Mouse (Mus musculus) heart, adult 2 months (tissue): ENCODE results near the gene Setdb1. TPM values are rescaled to one million over a fixed set of nuclear protein-coding genes. Genes with fewer than 3 reads are reported as not detected.

Experiments used
- DNase-seq, 2 experiments: peaks; one replicate each; pipeline ENCODE4 v3.0.0; 2021
- H3K27ac ChIP-seq: fragments of 200-600 bp; 2 replicates; pipeline ENCODE4 v1.8.1; 2022
- H3K27me3 ChIP-seq: fragments of 200-500 bp; 2 replicates; pipeline ENCODE4 v1.6.1; 2012; ENCODE audit warnings: mild to moderate bottlenecking, low read length, inconsistent platforms, mixed read lengths; ENCODE audit not compliant: control insufficient read depth, insufficient read depth
- H3K36me3 ChIP-seq: fragments of 200-500 bp; 2 replicates; pipeline ENCODE4 v1.6.1; 2012; ENCODE audit warnings: low read length, inconsistent platforms; ENCODE audit not compliant: control insufficient read depth, insufficient read depth
- H3K4me1 ChIP-seq: fragments of 200-500 bp; 2 replicates; pipeline ENCODE4 v1.6.1; 2011; ENCODE audit warnings: low read length; ENCODE audit not compliant: control insufficient read depth, insufficient read depth
- H3K4me3 ChIP-seq: fragments of 200-600 bp; 2 replicates; pipeline ENCODE4 v1.8.1; 2022
- H3K79me2 ChIP-seq: fragments of 200-500 bp; replicated peaks from 2 replicates; pipeline ENCODE4 v1.6.1; 2012; ENCODE audit warnings: mild to moderate bottlenecking, inconsistent platforms, low read length, moderate library complexity, mixed read lengths; ENCODE audit not compliant: control insufficient read depth, insufficient read depth
- H3K9ac ChIP-seq: fragments of 200-500 bp; 2 replicates; pipeline ENCODE4 v1.6.1; 2012; ENCODE audit warnings: low read depth, mild to moderate bottlenecking, control low read depth, inconsistent platforms, low read length, mixed read lengths
- CTCF ChIP-seq: fragments of 200-600 bp; IDR thresholded peaks from 2 replicates; pipeline ENCODE4 v1.8.1; 2022; ENCODE audit warnings: antibody characterized with exemption, mild to moderate bottlenecking, moderate library complexity
- EP300 ChIP-seq: fragments of 200-500 bp; IDR thresholded peaks from 2 replicates; pipeline ENCODE4 v1.6.1; 2011; ENCODE audit warnings: low read depth, low read length, control low read depth; ENCODE audit not compliant: insufficient read depth
- POLR2A ChIP-seq: fragments of 200-500 bp; IDR thresholded peaks from 2 replicates; pipeline ENCODE4 v1.6.1; 2011; ENCODE audit warnings: mild to moderate bottlenecking, low read depth, low read length, control low read depth; ENCODE audit not compliant: insufficient read depth
- WGBS: fragments of 180-500 bp; shearing (Covaris S2); methylation state at CpG from one replicate; pipeline ENCODE4 v1.1.7; 2018; 5-methylcytosine and 5-hydroxymethylcytosine counted together
- intact Hi-C: fragments of 180-260 bp; cut with DNase I; formaldehyde crosslinking; loops from one replicate; pipeline ENCODE4 v1.15.1; 2025
- polyA plus RNA-seq: library from polyadenylated mRNA; depleted of rRNA; stranded (reverse); fragments of >200 nt; gene quantifications from 2 replicates; pipeline ENCODE4 v1.2.3, GENCODE M21; 2012
- total RNA-seq, 2 experiments: library from RNA; stranded (reverse); gene quantifications; 2 replicates each; pipeline ENCODE4 v1.2.3; 2021

Gene Setdb1
- total and polyA plus RNA-seq, 3 experiments, result 8.0 to 12.2 (median 10.4) TPM

GRCm38 (mm10) chr3:95291041-95291440 is 66.0 kb downstream of the Setdb1 start:
- no peak overlapping the region for H3K27ac ChIP-seq
- no peaks in the 10 kb centered on the region for H3K79me2 ChIP-seq
- H3K36me3 ChIP-seq, result no peaks in the 10 kb centered on the region
- intact Hi-C loops, result no loop called here
- H3K4me1 ChIP-seq, result peaks cover 3% of the 10 kb centered on the region; the same call in 1 of the 2 replicates
- H3K27me3 ChIP-seq, result no peaks in the 10 kb centered on the region
- TF ChIP-seq CTCF, result no peak
- no peak for TF ChIP-seq EP300
- no peak for TF ChIP-seq POLR2A
- no peak overlapping the region for H3K9ac ChIP-seq
- H3K4me3 ChIP-seq, result no peak overlapping the region
- 80% methylated on average over 4 of the region's 4 CpGs for WGBS
- no peak for DNase-seq

GRCm38 (mm10) chr3:95290156-95290555 is 66.8 kb downstream of the Setdb1 start:
- no peak for TF ChIP-seq POLR2A
- no peak for TF ChIP-seq CTCF
- no peak for TF ChIP-seq EP300
- H3K4me1 ChIP-seq, result peaks cover 2% of the 10 kb centered on the region; the same call in 1 of the 2 replicates
- whole genome bisulfite sequencing, result 67% methylated on average over 6 of the region's 6 CpGs
- H3K4me3 ChIP-seq, result no peak overlapping the region
- DNase-seq, result no peak
- intact Hi-C loops, result no loop called here
- H3K27ac ChIP-seq, result no peak overlapping the region
- no peaks in the 10 kb centered on the region for H3K79me2 ChIP-seq
- no peaks in the 10 kb centered on the region for H3K27me3 ChIP-seq
- no peaks in the 10 kb centered on the region for H3K36me3 ChIP-seq
- H3K9ac ChIP-seq, result no peak overlapping the region

- H3K36me3 ChIP-seq, result no peaks in the 10 kb centered on the region
- 83% methylated on average over 4 of the region's 4 CpGs for WGBS
- DNase-seq, result no peak
These were observed 67.6 kb downstream of the Setdb1 start for GRCm38 (mm10) chr3:95289419-95289818.

GRCm38 (mm10) chr3:95287541-95287940 is 69.5 kb downstream of the Setdb1 start:
- Histone ChIP-seq H3K36me3 (no peaks in the 10 kb centered on the region), H3K27ac (no peak overlapping the region), H3K9ac (no peak overlapping the region), H3K79me2 (no peaks in the 10 kb centered on the region), H3K27me3 (no peaks in the 10 kb centered on the region), H3K4me1 (peaks cover 3% of the 10 kb centered on the region), H3K4me3 (no peak overlapping the region)
- no peak for DNase-seq
- TF ChIP-seq CTCF (no peak), EP300 (no peak), POLR2A (no peak)
- intact Hi-C loops, result no loop called here
- 78% methylated on average over 3 of the region's 3 CpGs for WGBS

More at GRCm38 (mm10) chr3:95289419-95289818, 67.6 kb downstream of the Setdb1 start:
- no peak overlapping the region for H3K27ac ChIP-seq
- TF ChIP-seq POLR2A (no peak), EP300 (no peak), CTCF (no peak)
- H3K4me3 ChIP-seq, result no peak overlapping the region
- H3K27me3 ChIP-seq, result no peaks in the 10 kb centered on the region
- H3K4me1 ChIP-seq, result peaks cover 2% of the 10 kb centered on the region; the same call in 1 of the 2 replicates
- intact Hi-C loops, result no loop called here
- H3K9ac ChIP-seq, result no peak overlapping the region
- H3K79me2 ChIP-seq, result no peaks in the 10 kb centered on the region

GRCm38 (mm10) chr3:95286510-95286909 is 70.5 kb downstream of the Setdb1 start:
- Histone ChIP-seq H3K4me1 (peaks cover 3% of the 10 kb centered on the region), H3K4me3 (no peak overlapping the region), H3K27me3 (no peaks in the 10 kb centered on the region), H3K36me3 (no peaks in the 10 kb centered on the region), H3K79me2 (no peaks in the 10 kb centered on the region), H3K27ac (peak overlapping the region; percentile 41), H3K9ac (peak overlapping the region; percentile 19)
- intact Hi-C loops, result no loop called here
- peak in 1 of 2 experiments; percentile 43 for DNase-seq
- TF ChIP-seq EP300 (no peak), CTCF (no peak), POLR2A (peak; percentile 47; the same call in 1 of the 2 replicates)
- WGBS, result 37% methylated on average over 7 of the region's 7 CpGs

GRCm38 (mm10) chr3:95286011-95286410 is 71.0 kb downstream of the Setdb1 start:
- 71% methylated on average over 5 of the region's 5 CpGs for WGBS
- intact Hi-C loops, result no loop called here
- Histone ChIP-seq H3K4me1 (peaks cover 3% of the 10 kb centered on the region), H3K36me3 (no peaks in the 10 kb centered on the region), H3K27ac (peak overlapping the region; percentile 41), H3K79me2 (no peaks in the 10 kb centered on the region), H3K9ac (peak overlapping the region; percentile 19), H3K27me3 (no peaks in the 10 kb centered on the region), H3K4me3 (no peak overlapping the region)
- TF ChIP-seq CTCF, result no peak
- TF ChIP-seq POLR2A, result no peak
- TF ChIP-seq EP300, result no peak
- no peak for DNase-seq

- WGBS, result 90% methylated on average over 5 of the region's 5 CpGs
- no peak overlapping the region for H3K4me3 ChIP-seq
- H3K9ac ChIP-seq, result no peak overlapping the region
- H3K4me1 ChIP-seq, result peaks cover 3% of the 10 kb centered on the region
- H3K79me2 ChIP-seq, result no peaks in the 10 kb centered on the region
- no peaks in the 10 kb centered on the region for H3K36me3 ChIP-seq
- TF ChIP-seq EP300 (no peak), CTCF (no peak), POLR2A (no peak)
- no peak overlapping the region; the same call in 1 of the 2 replicates for H3K27ac ChIP-seq
- DNase-seq, result no peak
- intact Hi-C loops, result no loop called here
- no peaks in the 10 kb centered on the region for H3K27me3 ChIP-seq
These were observed 71.6 kb downstream of the Setdb1 start for GRCm38 (mm10) chr3:95285390-95285789.
